Mouse (Mus musculus) kidney, postnatal 10 days (tissue): Measurements from ENCODE around the gene Igfbpl1.
A peak's percentile ranks its signal among the peaks of the same experiment; 100 is the strongest.

ENCODE experiments used
- DNase-seq: peaks from one replicate; pipeline ENCODE4 v3.0.0; 2021; ENCODE audit warnings: mixed read lengths

The Igfbpl1 gene

DNA sequence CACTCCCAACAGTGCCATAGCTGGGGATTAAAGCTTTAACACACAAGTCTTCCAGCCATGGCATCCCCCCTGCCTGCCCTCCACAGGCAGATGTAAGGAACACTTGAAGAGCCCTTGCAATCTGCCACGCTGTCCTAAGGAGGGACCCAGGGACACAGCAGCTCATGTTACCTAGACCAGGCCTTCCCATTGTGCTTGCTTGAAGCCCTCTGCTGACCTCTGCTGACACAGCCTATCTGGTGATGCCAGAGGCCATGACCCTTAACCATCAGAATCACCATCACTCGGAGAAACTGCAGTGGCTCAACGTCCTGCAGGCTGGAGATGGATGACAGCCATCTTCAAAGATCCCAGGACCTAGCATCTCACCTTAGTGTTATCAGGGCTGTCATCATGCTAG lies 4.7 kb downstream of the Igfbpl1 start:
- DNase-seq: no peak

- DNase-seq: peak; percentile 77
Measured at GRCm38 (mm10) chr4:45820074-45820830, 6.5 kb downstream of the Igfbpl1 start.

GRCm38 (mm10) chr4:45819208-45819931 lies 7.4 kb downstream of the Igfbpl1 start:
- peak; percentile 44 for DNase-seq

- DNase-seq: no peak
Measured at GRCm38 (mm10) chr4:45818814-45819207, 7.9 kb downstream of the Igfbpl1 start.

DNA sequence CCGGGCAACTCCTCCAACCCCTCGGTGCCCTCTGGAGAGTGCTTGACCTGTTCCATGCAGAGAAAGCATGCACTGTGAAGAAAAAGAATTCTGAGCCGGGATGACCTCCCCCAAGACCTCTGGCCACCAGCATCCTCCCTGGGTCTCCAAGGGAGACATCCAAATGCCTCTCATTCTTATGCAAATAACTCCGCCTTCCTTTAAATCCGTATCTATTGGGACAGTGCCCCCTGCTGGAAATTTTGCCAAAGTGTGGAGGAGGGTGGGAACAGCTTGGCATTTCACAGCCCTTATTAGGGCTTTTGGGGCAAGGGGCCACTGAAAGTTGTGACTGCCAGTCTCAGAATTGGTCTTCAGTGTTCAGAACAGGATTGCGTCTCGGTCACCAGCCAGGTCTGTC lies 11.2 kb downstream of the Igfbpl1 start:
- DNase-seq: peak; percentile 75

GRCm38 (mm10) chr4:45811250-45811649 lies 15.5 kb downstream of the Igfbpl1 start:
- no peak for DNase-seq

DNA sequence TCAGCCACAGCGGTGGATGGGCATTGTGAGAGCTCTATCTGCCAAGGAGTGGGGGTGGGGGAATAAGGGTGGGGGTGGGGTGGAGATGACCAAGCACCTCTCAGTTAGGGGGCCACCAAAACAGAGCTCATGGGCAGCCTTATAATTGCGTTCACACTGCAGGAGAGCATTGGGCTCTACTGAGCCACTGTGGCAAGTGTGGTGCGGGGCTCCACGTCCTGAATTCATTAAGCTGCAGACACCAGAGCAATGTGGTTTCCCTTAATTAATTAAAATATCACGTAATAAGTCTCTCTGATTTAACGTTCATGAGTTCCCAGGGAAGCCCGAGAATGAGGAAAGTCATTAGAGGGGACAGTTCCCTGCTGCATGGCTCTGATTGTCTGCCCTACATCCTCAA lies 18.7 kb downstream of the Igfbpl1 start:
- no peak for DNase-seq

GRCm38 (mm10) chr4:45802900-45803299 lies 23.8 kb downstream of the Igfbpl1 start:
- no peak for DNase-seq

GRCm38 (mm10) chr4:45799956-45800537 lies 26.7 kb downstream of the Igfbpl1 start:
- no peak for DNase-seq

DNA sequence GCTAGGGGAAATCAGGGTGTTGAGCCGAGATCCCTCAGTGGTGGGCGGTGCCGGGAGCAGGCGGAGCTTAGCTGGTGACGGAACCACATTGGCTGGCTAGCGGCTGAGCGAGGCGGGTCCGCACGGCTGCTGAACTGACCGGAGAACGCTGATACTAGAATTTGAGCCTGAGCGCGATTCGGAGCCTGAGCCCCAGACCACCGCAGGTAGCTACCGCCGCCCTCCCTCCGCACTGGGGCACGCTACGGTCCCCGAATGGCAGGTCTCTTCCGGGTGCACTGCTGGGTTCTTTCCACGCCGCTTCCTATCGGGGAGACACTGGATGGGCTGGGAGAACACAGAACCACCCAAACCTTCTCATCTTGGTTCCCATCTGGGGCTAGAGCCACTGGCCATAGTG lies 27.8 kb downstream of the Igfbpl1 start, which contains the start of gene Aldh1b1:
Gene Aldh1b1, plus strand, starts transcription at position 59 of the 400 bp plus-strand sequence.
- DNase-seq: peak; percentile 84

DNA sequence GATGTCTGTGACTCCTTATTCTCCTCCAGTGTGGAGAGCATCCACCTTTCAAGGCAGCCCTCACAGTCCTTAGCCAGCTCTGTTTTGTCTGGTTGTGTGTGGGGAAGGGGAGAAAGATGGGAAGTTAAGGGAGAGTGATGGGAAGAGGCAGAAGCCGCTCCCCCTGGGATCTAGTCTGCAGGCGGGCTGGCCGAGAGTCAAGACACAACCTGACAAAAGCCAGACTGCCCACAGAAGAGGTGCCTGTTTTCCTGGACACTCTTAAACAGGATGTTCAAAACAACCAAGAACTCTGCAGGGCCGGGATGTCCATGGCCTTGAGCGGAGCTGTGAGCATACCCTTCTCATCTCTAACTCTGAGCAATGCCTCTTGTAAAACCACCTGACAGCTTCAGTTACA lies 30.0 kb downstream of the Igfbpl1 start:
- no peak for DNase-seq

DNA sequence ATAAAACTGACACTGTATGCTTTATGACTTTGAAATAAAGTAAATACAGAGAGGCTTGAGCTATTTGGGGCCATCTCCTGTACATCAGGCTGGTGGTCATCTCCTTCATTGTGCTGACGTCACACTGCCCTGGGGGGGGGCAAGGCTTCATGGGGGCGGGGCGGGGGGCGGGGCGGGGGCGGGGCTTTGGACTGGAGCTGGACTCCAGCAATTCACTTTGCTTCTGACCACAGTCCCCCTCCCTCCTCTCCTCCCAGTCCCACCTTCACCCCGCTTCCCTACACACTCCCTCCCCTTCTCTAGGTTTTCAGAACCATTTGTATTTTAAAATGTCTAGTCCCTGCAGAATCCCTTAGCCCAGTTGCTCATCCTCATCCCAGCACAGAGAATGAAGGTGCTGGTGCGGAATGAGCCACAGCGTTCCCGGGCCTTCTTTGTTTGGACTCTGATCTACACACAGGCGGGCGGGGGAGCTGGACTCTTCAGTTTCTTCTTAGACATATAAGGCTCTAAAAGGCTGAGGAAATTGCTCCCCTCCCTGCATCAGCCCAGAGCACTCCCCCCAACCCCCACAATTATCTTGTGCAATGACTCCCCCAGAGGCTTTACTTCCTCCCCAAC lies 31.4 kb downstream of the Igfbpl1 start:
- peak; percentile 68 for DNase-seq

GRCm38 (mm10) chr4:45790018-45790417 lies 36.7 kb downstream of the Igfbpl1 start:
- no peak for DNase-seq

DNA sequence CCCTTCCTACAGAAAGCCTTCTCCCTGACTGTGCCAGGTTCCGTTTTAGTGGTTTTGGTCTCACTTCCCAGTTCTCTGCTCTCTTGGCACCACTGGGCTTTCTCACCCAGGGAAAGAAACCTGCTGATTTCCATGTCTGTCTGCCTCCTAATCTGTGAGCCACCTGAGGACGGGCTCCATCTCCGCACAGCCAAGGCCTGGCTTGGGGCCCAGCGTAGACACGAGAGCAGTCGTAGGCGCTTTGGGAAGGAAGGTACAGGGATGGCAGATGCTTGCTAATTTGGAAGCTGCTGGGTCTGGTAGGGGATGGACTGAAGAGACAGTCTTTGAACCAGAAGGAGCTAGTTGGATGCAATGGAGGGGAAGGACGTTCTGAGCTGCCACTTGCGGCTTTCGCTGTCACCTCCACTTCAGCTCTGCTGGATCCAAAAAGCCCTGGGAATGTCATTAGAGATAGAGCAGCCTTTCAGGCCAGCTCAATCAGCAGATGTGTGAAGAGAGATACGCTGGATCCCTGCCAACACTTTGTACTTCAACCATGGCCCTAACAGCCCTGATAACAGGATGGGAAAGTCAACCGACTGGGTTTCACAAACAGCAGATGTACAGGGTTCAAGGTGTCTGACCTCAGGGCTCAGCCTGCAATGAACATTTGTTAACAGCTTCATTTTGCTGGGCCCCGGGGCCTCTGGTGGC lies 37.3 kb downstream of the Igfbpl1 start:
- peak; percentile 45 for DNase-seq

GRCm38 (mm10) chr4:45788446-45789081 lies 38.2 kb downstream of the Igfbpl1 start:
- no peak for DNase-seq

- DNase-seq: no peak
Measured at GRCm38 (mm10) chr4:45786674-45787073, 40.0 kb downstream of the Igfbpl1 start.

- DNase-seq: no peak
Measured at GRCm38 (mm10) chr4:45785959-45786358, 40.8 kb downstream of the Igfbpl1 start.

GRCm38 (mm10) chr4:45783671-45784070 lies 43.1 kb downstream of the Igfbpl1 start:
- no peak for DNase-seq

GRCm38 (mm10) chr4:45771619-45772018 lies 55.1 kb downstream of the Igfbpl1 start:
- peak; percentile 76 for DNase-seq

DNA sequence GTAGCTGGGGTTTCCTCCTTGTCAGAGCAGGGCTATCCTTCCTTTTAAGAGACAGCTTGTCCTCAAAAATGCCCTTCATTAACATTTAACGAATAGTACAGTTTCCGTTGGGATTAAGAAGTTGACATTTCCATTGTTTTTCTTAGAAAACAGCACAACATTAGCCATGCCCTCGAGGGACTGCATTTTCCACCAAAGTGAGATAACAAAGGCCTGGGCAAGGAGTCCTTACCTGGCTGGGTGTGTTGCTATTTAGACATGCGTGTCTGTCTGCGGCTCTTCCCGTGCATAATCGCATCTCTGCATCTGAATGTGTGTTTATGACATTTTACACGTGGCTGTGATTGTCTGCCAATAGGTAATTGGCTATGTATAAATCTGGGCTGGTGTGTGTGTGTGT lies 55.5 kb downstream of the Igfbpl1 start:
- DNase-seq: no peak

GRCm38 (mm10) chr4:45770638-45771033 lies 56.1 kb downstream of the Igfbpl1 start:
- no peak for DNase-seq
